10 mouse cellular contexts compared by ENCODE assay signal in genomic region chr10:84357997-84358737, GRCm38 (mm10).
DNase-seq lines count a peak whose midpoint lies in the region; ATAC-seq lines count a peak whose summit lies in the region.
"Had no signal": no experiment of that assay in that cellular context is flagged by ENCODE, and none has a peak within 500 bp of the region (broad histone marks: within the 10 kb centered on the region; RNA-seq: fewer than 3 reads in every experiment).

No protein-coding gene starts in this region.

- H3K27ac ChIP-seq in forebrain, embryonic 14.5 days (ENCODE audit: low read depth, low read length), result peak overlapping the region; percentile 85; the same call in 1 of the 2 replicates
- H3K27ac ChIP-seq in kidney, embryonic 16.5 days (ENCODE audit: low read length), result no peak overlapping the region
- H3K27ac ChIP-seq: intestine, embryonic 15.5 days had no signal

- no peaks in the 10 kb centered on the region for H3K36me3 ChIP-seq in forebrain, embryonic 14.5 days (ENCODE audit: control insufficient read depth, insufficient read depth, low read length)
- H3K36me3 ChIP-seq in kidney, embryonic 16.5 days (ENCODE audit: insufficient read depth, low read length), result no peaks in the 10 kb centered on the region
- H3K36me3 ChIP-seq: intestine, embryonic 15.5 days had no signal

- no peak overlapping the region for H3K9ac ChIP-seq in forebrain, embryonic 14.5 days (ENCODE audit: low read length)
- H3K9ac ChIP-seq in kidney, embryonic 16.5 days (replicated peaks; ENCODE audit: low read length), result no peak overlapping the region
- H3K9ac ChIP-seq: intestine, embryonic 15.5 days had no signal

- no peaks in the 10 kb centered on the region for H3K27me3 ChIP-seq in forebrain, embryonic 14.5 days (replicated peaks; ENCODE audit: control insufficient read depth, insufficient read depth, low read length)
- no peaks in the 10 kb centered on the region for H3K27me3 ChIP-seq in kidney, embryonic 16.5 days (ENCODE audit: insufficient read depth, low read length)
- H3K27me3 ChIP-seq: intestine, embryonic 15.5 days had no signal

- DNase-seq in heart, adult 11 months, result peak; percentile 90
- DNase-seq in heart, postnatal 4 days, result no peak
- peak; percentile 94 for DNase-seq in forebrain, embryonic 14.5 days (ENCODE audit: low spot score)
- peak; percentile 87 to 95 for DNase-seq in layer of hippocampus, postnatal 14 days (ENCODE audit: low spot score in 2 of 2)
- DNase-seq in right cerebral cortex, postnatal 10 days (ENCODE audit: low spot score in 2 of 2), result peak; percentile 94 to 97
- no peak for DNase-seq in kidney, adult 18-20 months
- DNase-seq: B cell, adult 2 months had no signal

- 44% methylated on average over 4 of the region's 4 CpGs for WGBS in forebrain, embryonic 14.5 days
- 73% methylated on average over 4 of the region's 4 CpGs for WGBS in kidney, embryonic 16.5 days

- H3K4me3 ChIP-seq in forebrain, embryonic 14.5 days (ENCODE audit: low read depth, low read length), result no peak overlapping the region
- H3K4me3 ChIP-seq in kidney, embryonic 16.5 days (ENCODE audit: low read length), result no peak overlapping the region
- H3K4me3 ChIP-seq: intestine, embryonic 15.5 days had no signal

- H3K9me3 ChIP-seq in forebrain, embryonic 14.5 days (replicated peaks; ENCODE audit: control insufficient read depth, low read length), result no peaks in the 10 kb centered on the region
- H3K9me3 ChIP-seq in kidney, embryonic 16.5 days (ENCODE audit: low read length), result no peaks in the 10 kb centered on the region
- H3K9me3 ChIP-seq: intestine, embryonic 15.5 days had no signal

- H3K4me2 ChIP-seq in forebrain, embryonic 14.5 days (ENCODE audit: low read length), result no peak overlapping the region
- H3K4me2 ChIP-seq in kidney, embryonic 16.5 days (replicated peaks; ENCODE audit: low read depth, low read length), result no peak overlapping the region
- H3K4me2 ChIP-seq: intestine, embryonic 15.5 days had no signal

- ATAC-seq in forebrain, embryonic 14.5 days, result peak; percentile 99
- ATAC-seq in megakaryocyte-erythroid progenitor cell, adult 5-6 weeks (replicated peaks; ENCODE audit: low FRiP score, low TSS enrichment, poor library complexity, severe bottlenecking), result no peak
- ATAC-seq in kidney, embryonic 16.5 days (ENCODE audit: low FRiP score, low TSS enrichment), result no peak
- ATAC-seq: intestine, embryonic 15.5 days had no signal

- no peaks in the 10 kb centered on the region for H3K4me1 ChIP-seq in forebrain, embryonic 14.5 days (ENCODE audit: control insufficient read depth, insufficient read depth, low read length)
- no peaks in the 10 kb centered on the region for H3K4me1 ChIP-seq in kidney, embryonic 16.5 days (ENCODE audit: insufficient read depth, low read length)
- H3K4me1 ChIP-seq: intestine, embryonic 15.5 days had no signal

Comparison
In these comparisons a context has a peak if more than half of its experiments do, and no peak if none do; other contexts are left out.
1. DNase-seq: peak in heart, adult 11 months (single experiment), forebrain, embryonic 14.5 days (single experiment), layer of hippocampus, postnatal 14 days (2 of 2) and right cerebral cortex, postnatal 10 days (2 of 2); none in heart, postnatal 4 days (single experiment) and kidney, adult 18-20 months (single experiment).